Mouse (Mus musculus): ENCODE results near the gene Ppp1r10.
"Not testable (repeated sequence)": the region's sequence is repeated elsewhere in the genome, so short reads cannot be mapped to it uniquely, and the experiment has no call there.

The Ppp1r10 gene

DNA sequence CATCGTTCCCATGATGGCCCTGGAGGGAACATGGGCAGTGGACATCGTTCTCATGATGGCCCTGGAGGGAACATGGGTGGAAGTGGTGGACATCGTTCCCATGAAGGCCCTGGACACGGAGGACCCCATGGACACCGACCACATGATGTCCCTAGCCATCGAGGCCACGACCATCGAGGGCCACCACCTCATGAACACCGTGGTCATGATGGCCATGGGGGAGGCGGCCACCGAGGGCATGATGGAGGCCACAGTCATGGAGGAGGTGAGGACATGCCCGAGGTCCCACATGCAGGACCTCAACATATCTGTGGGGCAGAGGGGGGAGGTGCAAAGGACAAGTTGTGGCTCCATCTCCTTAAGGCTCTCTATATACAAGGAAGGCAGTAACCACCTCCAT, 14.4 kb downstream of the Ppp1r10 start:
- no peak for DNase-seq (ENCODE audit: low spot score in 2 of 2)

DNA sequence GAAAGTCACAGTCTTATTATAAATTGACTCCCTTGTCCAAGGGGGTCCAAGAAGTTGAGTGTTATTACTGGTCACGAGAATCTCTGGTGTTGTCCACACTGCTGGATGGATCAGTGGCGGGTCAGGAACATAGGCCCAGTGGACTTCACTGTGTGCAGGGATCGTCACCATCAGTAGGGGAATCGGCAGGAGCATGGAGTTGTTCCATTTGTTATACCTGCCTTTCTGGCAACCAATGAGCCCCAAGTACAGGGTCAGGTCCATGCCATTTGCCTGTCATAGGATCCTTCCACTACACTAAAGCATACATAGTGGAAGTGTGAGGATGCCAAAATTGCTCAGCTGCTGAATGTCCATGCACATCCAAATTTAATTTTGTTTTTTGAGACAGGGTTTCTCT, 16.4 kb downstream of the Ppp1r10 start:
- no peak for DNase-seq (ENCODE audit: low spot score in 2 of 2)

DNA sequence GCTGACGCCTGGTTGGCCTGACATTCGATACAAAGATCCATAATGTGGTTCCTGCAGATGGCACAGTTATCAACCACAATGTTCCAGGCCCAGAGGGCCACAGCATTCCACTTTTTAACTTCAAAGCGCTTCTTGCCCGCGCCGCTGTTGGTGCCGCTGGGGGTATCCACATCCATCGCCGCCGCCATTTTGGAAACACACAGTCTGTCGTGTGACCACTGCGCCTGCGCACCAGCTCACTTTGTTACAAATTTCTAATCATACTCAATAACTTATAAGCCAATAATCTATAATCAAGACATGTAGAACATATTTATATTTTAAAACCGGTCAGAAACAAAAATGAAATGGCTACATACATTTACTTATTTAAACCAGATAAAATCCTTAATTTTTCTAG, 19.5 kb downstream of the Ppp1r10 start:
- DNase-seq (ENCODE audit: low spot score in 2 of 2), result not testable (repeated sequence)

DNA sequence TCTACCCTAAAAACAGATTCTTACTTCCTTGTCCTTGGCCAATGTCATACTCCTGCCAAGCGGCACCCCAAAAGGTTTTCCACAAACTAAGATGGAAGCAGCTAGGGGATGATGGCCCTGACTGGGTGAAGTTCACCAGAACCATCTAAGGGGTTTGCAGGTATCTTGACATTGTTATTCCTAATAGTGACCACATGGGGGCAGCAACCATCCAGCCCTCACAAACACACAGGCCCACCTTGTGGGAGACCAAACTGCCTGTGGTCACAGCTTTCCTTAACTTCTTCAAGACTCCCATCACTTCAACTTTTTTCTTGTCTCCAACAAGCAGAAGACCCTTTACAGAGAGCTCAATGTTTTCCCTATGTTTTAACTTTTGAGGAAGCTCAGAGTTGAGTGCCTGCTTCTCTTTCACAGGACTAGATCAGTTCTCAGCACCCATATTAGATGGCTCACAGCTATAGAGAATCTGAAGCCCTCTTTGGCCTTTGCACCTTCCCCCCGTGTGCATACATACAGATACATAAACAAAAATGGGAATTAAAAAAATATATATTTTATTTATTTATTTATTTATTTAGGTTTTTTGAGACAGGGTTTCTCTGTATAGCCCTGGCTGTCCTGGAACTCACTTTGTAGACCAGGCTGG, 21.6 kb downstream of the Ppp1r10 start:
- no peak for DNase-seq (ENCODE audit: low spot score in 2 of 2)

DNA sequence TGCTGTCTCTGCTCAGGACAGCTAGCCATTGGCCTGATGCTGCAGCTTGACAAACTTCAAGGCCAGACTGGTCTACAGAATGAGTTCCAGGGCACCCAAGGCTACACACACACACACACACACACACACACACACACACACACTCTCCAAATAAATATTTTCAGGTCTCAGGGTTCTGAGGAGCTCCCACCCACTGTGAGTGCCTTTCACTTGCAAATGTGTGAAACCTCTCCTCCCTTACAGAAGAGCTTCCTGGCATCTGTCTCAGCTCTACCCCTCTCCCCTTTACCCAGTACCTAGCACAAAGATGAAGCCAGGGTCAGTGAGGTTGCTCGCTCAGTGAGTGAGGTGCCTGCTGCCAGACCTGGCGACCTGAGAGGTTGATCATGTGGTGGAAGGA, 22.9 kb downstream of the Ppp1r10 start:
- DNase-seq (ENCODE audit: low spot score in 2 of 2), result no peak

DNA sequence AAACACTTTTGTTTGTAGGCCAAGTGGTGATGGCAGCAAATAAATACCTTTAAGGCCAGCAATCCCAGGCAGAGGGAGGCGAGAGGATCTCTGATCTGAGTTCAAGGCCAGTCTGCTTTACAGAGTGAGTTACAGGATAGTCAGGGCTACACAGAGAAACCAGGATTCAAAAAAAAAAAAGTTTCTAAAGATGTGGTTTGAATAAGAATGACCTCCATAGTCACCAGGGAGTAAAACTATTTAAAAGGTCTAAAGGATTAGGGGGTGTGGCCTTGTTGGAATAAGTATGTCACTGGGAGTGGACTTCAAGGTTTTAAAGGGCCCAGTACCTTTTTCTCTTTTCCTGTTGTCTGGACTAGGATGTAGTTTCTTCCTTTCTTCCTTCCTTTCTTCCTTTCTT, 23.7 kb downstream of the Ppp1r10 start:
- no peak for DNase-seq (ENCODE audit: low spot score in 2 of 2)

DNA sequence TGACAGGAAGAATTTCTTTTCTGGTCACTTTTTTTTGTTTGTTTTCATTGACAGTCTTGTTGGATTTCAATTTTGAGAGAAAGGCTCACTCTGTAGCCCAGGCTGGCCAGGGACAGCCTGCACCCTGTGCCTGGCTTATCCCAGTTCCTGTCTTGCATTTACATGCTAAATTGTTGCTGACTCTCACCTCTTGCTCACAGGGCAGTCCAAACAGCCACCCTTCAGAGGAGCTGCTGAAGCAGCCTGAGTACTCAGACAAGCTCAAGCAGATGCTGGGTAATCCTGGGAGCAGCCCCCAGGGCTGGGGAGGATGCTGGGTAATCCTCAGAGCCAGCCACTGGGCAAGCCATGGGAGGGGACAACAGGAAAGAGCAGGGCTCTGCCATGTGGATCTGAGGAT, 34.7 kb downstream of the Ppp1r10 start:
- DNase-seq (ENCODE audit: low spot score in 2 of 2), result not testable (repeated sequence)

DNA sequence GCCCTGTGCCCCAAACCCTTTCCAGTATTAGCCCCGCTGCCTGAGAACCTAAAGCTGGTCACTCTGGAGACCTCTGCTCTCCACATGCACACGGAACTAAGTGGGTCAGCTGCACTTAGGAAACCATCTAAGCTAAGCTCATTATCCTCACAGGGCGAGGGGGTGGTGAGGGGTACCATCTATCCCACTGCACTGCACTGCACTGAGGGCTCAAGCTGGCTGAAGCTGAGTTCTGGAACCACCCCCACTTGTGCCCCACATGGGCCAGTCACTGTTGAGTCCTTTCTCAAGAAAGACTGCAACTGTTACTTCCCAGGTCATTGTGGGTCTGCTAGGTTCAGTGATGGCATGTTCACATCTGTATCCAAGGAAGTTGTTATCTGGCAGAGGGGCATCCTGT, 36.3 kb downstream of the Ppp1r10 start:
- not testable (repeated sequence) for DNase-seq (ENCODE audit: low spot score in 2 of 2)

DNA sequence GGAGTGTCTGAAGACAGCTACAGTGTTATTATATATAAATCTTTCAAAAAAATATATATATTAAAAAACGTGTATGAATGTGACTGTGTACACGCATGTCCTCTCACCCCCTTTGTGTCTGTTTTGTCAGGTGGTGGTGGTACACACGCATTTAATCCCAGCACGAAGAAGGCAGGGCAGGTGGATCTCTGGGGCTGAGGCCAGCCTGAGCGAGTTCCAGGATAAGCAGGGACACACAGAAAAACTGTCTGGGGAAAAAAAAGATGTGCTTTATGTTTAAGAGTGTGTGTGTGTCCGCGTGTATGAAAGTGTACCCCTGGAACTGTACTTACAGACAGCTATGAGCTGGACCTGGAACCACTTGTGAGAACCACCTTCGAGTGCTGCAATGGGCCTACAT, 38.4 kb downstream of the Ppp1r10 start:
- no peak for DNase-seq (ENCODE audit: low spot score in 2 of 2)

DNA sequence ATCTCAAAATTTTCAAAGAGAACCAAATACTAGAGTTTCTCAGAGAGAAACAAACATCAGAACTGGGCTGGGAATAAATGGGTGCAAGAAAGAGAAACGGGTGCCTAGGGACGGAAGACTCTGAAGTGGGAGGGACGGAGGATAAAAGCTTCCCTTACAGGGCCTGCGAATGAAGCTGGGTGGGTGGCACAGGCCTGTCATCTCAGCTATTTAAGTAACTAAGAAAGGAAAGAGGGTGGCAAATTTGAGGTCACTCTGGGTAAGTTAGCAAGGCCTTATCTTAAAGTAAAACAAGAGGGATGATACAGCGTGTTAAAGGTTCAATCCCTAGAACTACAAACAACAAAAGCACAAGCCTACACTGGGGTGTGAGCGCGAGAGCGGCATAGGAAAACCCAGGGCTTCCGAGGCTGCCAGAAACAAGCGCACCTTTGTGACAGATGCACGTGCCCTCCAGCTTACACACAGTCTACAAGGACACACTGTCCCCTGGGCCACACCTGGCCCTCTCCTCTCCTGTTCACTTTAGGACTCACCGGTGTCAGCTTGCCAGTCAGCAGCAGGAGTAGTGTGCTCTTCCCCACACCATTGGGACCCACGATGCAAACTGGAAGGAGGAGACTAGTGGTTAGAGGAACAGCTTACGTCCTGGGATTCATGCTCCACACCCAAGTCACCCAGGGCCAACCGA, 42.4 kb downstream of the Ppp1r10 start:
- DNase-seq (ENCODE audit: low spot score in 2 of 2), result no peak

DNA sequence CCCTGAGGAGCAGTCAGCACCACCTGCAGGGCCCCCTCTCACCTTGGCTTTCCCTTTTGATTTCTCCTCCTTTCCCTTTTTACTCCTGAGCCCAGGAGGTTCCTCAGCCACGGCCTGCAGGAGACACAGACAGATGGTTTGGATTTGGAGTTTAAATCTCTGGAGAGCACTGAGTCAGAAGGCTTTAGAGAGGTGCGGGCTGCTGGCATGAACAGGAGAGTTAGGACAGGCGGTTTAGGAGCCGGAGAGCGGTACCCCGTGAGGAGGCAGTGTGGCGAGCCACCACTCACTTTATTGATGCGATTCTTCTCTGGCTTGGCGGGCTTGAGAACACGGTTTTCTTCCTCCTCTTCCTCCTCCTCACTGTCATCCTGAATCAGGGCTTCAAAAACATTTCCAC, 47.0 kb downstream of the Ppp1r10 start:
- no peak for DNase-seq (ENCODE audit: low spot score in 2 of 2)

DNA sequence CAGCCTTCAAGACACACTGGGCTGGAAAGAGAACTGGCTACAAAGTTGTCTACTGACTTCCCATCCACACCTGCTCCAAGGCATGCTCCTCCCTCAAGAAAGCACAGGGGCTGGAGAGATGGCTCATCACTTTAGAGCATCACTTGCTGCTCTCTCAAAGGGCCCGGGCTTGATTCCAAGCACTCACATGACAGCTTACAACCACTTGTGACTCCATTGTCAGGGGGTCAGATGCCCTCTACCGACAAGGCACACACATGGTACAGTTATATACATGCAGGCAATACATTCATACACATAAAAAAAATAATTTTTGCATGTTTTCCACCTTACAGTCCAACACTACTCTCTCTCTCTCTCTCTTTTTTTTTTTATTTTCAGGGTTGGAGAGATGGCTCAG, 51.4 kb downstream of the Ppp1r10 start:
- DNase-seq (ENCODE audit: low spot score in 2 of 2), result no peak

DNA sequence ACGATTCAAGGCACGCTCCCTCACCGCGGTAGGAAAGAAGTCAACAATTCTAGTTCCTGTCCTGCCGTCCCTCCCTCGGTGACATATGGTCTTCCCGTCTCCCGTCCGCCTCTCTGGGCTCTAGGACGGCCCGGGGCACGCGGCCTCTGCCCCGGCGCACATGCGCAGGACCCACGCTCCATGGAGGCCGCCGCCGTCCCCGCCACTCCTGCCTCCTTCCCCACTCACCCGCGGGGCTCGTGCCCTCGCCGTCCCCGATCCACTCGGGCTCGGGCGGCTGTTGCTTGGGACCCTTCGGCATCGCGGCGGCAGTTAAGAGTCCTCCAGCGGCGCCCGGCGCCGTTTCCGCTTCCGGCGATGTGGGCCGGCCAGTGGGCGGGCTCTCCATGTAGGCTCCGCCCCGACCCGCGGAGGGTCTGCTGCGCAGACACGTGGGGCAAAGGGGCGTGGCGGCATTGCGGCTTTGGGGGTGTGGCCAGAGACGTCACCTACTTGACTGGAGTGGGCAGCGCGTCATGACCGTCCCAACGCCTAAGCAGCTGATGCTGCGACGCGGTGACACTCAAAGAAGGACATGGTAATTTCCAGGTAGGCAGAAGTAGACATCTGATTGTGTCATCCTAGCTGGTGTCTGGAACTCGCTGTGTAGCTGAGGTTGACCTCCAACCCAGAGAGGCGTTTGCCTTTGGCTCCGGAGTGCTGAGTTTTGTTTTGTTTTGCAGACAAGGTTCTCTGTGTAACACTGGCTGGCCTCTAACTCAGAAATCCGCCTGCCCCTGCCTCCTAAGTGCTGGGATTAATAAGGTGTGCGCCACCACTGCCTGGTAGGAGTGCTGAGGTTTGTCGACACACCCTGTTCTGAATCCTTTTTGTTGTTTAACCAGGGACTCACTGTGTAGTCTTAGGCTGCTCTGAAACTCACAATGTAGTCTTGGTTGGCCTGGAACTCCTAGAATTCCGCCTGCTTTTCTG, 53.5 kb downstream of the Ppp1r10 start, which contains the start of gene Abcf1:
Gene Abcf1, minus strand, starts transcription at position 344 of the 972 bp plus-strand sequence.
- peak; percentile 95 to 99 for DNase-seq (ENCODE audit: low spot score in 2 of 2)

DNA sequence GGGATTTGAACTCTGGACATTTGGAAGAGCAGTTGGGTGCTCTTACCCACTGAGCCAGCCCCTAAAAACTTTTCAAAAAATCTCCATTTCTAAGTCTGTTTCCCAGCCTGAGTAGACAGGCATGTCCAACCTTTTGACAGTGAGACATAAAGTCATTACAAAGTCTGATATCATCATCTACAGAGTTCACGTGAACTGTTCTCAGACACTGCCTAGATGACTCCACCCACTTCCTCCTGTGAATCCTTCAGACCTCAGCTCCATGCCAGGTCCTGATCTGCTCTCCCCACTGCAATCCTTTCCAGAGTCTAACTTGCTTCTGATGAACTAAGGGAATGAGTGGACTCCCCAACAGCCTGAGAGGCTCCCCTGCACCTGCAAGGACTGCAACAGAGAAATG, 55.9 kb downstream of the Ppp1r10 start:
- DNase-seq (ENCODE audit: low spot score in 2 of 2), result no peak

DNA sequence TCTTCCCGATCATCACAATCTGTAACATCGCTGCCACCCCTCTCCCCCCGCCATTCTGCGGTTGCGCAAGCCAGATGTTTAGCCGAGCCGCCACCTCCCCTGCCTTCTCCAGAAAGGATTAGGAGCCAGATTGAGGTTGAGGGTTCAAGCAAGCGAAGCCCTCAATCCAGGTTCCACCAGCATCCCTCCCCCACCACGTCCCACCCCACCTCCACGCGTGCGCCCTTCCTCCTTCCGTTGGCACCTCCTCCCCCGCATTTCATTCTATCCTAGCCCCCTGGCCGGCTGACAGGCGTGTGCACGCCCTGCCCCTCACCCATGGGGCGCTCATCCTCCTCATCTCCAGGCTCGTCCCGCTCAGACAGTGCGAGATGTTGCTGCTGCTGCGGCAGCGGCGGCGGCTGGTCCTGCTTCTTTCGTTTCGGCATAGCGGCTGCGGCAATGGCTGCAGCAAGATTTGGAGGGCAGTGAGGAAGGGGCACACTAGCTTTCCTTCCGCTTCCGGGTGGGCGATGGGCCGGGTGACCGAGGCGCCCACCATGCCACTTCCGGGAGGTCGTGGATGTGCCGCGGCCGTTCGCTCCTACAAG, 62.7 kb downstream of the Ppp1r10 start:
- peak in 1 of 2 experiments; percentile 85 for DNase-seq (ENCODE audit: low spot score in 2 of 2)

DNA sequence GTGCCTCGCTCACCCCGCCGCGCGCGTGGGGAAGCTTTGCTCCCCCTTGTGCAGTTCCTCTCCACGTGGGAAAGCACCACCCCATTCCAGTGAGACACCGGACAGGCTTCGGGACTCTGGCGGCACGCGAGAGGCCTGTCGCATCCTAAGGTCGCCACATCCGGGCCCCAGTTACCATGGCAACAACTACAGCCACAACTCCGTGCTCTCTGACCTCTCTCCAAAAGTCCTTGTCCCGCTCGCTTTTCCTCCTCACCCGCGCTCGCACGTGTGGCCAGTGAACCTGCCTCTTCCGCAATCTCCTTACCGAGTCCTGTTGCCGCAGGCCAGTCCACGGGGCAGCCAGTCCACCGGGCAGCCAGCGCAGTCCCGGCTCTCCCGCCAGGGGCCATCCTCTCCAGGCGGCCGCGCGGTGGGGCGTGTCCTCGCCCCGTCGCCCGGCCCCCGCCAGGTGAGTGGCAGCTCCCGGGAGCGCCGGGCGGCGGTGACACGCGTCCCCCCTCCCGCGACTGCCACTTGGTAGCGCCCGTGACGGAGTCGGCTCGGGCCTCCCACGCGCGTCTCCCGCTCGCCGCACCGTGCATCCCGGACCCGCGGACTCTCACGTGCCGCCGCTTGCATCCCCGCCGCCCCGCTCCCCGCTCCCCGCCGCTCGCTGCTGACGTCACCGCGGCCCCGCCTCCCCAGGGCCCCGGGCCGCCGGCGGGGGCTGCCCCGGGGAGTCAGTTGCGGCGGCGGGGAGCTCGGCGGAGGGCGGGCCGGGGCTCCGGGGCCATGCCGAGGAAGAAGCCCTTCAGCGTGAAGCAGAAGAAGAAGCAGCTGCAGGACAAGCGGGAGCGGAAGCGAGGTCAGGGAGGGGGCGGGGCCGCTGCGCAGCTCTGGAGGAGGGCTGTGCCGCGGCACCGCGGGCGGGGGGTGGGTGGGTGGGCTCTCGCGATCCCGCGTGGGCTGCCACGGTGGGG, 63.4 kb downstream of the Ppp1r10 start, which contains the start of the genes Gnl1 and Prr3:
Gene Gnl1, plus strand, starts transcription at position 451 of the 962 bp plus-strand sequence.
Gene Prr3, minus strand, starts transcription at position 836 of the 962 bp plus-strand sequence.
- peak; percentile 90 to 95 for DNase-seq (ENCODE audit: low spot score in 2 of 2)

DNA sequence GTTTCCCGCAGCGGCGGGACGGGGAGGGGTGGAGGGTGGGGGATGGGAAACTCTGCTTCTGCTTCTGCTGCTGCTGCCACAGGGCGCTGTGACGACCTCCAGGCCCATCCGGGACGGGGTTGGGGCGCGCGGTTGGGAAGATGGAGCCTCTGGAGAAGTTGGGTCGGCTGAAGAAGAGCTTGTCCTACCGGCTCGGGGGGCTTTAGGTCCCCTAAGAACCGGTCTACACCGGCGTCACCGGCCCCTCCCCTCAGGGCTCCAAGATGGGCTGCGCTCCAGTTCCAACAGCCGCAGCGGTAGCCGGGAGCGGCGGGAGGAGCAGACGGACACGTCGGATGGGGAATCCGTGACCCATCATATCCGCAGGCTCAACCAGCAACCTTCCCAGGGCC, 64.1 kb downstream of the Ppp1r10 start:
- peak in 1 of 2 experiments; percentile 47 for DNase-seq (ENCODE audit: low spot score in 2 of 2)

DNA sequence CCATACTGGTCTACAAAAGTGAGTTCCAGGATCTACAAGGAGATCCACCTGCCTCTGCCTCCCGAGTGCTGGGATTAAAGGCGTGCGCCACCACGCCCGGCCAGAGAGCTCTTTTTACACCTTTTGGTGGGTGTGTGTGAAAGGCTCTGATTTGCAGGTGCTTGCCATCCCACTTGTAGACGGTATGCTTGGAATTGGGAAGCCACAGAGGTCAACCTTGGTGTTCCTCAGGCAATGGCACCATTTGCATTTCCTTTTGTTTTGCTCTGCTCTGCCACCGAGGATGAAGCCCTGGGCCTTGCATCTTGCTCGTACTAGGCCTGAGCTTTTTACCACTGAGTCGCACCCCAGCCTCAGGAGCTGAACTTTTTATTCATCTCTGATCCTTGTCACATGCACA, 65.5 kb downstream of the Ppp1r10 start:
- DNase-seq (ENCODE audit: low spot score in 2 of 2), result no peak
